Mouse (Mus musculus) spleen, adult 18-20 months (tissue): ENCODE measurements around the gene Nat8f2.

ENCODE experiments used
- DNase-seq, 2 experiments: peaks; one replicate each; pipeline ENCODE4 v3.0.0; 2022; ENCODE audit warnings: mixed read lengths in 2 of 2

The Nat8f2 gene

DNA sequence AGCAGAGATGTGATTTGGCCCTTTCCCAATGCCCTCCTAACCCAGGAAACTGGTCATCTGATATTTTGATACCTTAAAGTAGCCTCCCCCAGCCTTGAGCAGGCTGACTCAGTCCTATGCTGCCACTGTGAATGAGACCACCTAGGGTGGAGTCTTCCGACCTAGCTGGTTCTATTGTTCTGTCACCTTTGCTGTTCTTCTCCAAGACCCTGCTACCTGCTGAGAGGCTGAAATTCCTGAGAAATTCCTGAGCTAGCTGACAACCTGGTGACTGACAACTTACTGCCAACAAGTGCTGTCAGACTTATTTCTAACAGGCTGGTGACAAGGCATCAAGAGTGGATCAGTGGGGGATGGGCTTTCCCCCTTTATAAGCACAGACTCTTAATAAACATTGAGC, 50.6 kb downstream of the Nat8f2 start:
- no peak for DNase-seq
